Mouse (Mus musculus) kidney, embryonic 14.5 days (tissue): ENCODE measurements around the gene Tagap1. TPM values are rescaled to one million over a fixed set of nuclear protein-coding genes. Genes with fewer than 3 reads are reported as not detected.
A peak's percentile ranks its signal among the peaks of the same experiment; 100 is the strongest.
"Not testable (repeated sequence)": the region's sequence is repeated elsewhere in the genome, so short reads cannot be mapped to it uniquely, and the experiment has no call there.

Experiments
- ATAC-seq: fragments of 200-750 bp; cut with Nextera tagmentation; 2 replicates; pipeline ENCODE4 v1.8.0; 2017; ENCODE audit warnings: moderate number of reproducible peaks, mild to moderate bottlenecking, moderate TSS enrichment, moderate library complexity; ENCODE audit not compliant: low FRiP score, low TSS enrichment
- H3K27ac ChIP-seq: fragments of 300-500 bp; sonication (generic); 2 replicates; pipeline ENCODE4 v1.5.1; 2014; ENCODE audit warnings: low read depth, mild to moderate bottlenecking, low read length, moderate library complexity, mixed read lengths
- H3K27me3 ChIP-seq: fragments of 300-500 bp; sonication (generic); 2 replicates; pipeline ENCODE4 v1.6.1; 2014; ENCODE audit warnings: mild to moderate bottlenecking, low read length; ENCODE audit not compliant: control insufficient read depth, insufficient read depth
- H3K36me3 ChIP-seq: fragments of 300-500 bp; sonication (generic); 2 replicates; pipeline ENCODE4 v1.6.1; 2014; ENCODE audit warnings: low read length, mixed read lengths; ENCODE audit not compliant: control insufficient read depth, insufficient read depth
- H3K4me1 ChIP-seq: fragments of 300-500 bp; sonication (generic); 2 replicates; pipeline ENCODE4 v1.6.1; 2014; ENCODE audit warnings: low read length, mixed read lengths; ENCODE audit not compliant: control insufficient read depth, insufficient read depth
- H3K4me2 ChIP-seq: fragments of 300-500 bp; sonication (generic); replicated peaks from 2 replicates; pipeline ENCODE4 v1.6.1; 2014; ENCODE audit warnings: low read depth, mild to moderate bottlenecking, low read length
- H3K4me3 ChIP-seq: fragments of 300-500 bp; sonication (generic); 2 replicates; pipeline ENCODE4 v1.5.1; 2014; ENCODE audit warnings: mild to moderate bottlenecking, low read length
- H3K9ac ChIP-seq: fragments of 300-500 bp; sonication (generic); 2 replicates; pipeline ENCODE4 v1.6.1; 2014; ENCODE audit warnings: low read depth, mild to moderate bottlenecking, low read length, moderate library complexity
- H3K9me3 ChIP-seq: fragments of 300-500 bp; sonication (generic); 2 replicates; pipeline ENCODE4 v1.6.1; 2016; ENCODE audit warnings: low read length; ENCODE audit not compliant: control insufficient read depth
- WGBS: fragments of 180-500 bp; shearing (Covaris S2); extraction: QIAGEN DNeasy Blood & Tissue Kit; methylation state at CpG from one replicate; pipeline ENCODE4 v1.1.7; 2014; 5-methylcytosine and 5-hydroxymethylcytosine counted together
- polyA plus RNA-seq: library from polyadenylated mRNA; unstranded; fragments of >200 nt; fragmentation: Nextera tagmentation; extraction: Ambion mirVana; gene quantifications from 2 replicates; pipeline ENCODE4 v1.2.1, GENCODE M21; 2014

Gene Tagap1
- 59.9 and 80.2 TPM in 2 replicates for polyA plus RNA-seq

DNA sequence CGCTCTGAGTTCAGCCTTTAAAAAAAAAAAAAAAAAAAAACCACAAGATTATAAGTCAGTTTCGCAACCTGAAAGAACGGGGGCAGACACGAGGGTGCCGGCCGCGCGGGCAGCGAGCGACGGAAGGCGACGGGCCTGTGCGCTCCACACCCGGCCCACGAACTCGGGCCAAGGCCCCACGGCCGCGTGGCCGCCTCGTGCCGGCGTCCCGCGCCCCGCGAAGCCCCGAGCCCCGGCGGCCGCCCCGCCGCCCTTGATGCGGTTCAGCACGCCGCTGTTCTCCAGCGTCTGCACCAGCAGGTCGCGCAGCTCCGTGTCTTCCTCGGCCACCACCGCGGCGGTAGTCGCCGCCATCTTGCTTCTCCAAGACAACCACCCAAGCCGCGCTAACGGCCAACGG is at the start of gene Tagap1:
Tagap1 (minus strand) TSS at position 381 of the 400 bp plus-strand sequence.
- ATAC-seq, H3K27ac ChIP-seq, H3K9me3 ChIP-seq, H3K4me1 ChIP-seq, H3K36me3 ChIP-seq, H3K27me3 ChIP-seq: not testable (repeated sequence)
- Histone ChIP-seq H3K4me3 (peak within 1 kb of the TSS; percentile 44), H3K4me2 (peak within 1 kb of the TSS; percentile 36), H3K9ac (peak within 1 kb of the TSS; percentile 60)
- under 1% methylated on average over 37 of the region's 51 CpGs for WGBS

DNA sequence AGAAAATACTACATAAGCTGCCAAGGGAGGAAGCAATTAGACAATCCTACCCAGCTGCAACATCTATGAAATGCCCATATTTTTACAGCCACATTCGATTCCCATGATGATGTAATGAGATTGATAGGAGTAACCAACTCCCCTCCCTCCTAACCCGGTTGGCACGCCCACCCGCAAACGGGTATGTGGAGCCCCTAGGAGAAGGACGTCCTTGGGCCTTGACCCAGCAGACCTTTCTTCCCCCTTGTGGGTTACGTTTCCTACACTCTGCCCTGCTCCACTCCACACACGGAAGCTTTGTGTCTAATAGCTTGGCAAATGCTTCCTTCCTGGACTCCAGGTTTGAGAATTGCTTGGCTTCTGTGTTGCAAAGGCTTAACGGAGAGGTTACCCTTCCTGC is 48.9 kb upstream of the Tagap1 start:
- H3K9me3 ChIP-seq, H3K4me3 ChIP-seq, H3K27me3 ChIP-seq, H3K4me2 ChIP-seq, H3K27ac ChIP-seq, H3K36me3 ChIP-seq, H3K4me1 ChIP-seq, ATAC-seq, H3K9ac ChIP-seq: not testable (repeated sequence)
- 50% methylated on average over 4 of the region's 9 CpGs for WGBS

DNA sequence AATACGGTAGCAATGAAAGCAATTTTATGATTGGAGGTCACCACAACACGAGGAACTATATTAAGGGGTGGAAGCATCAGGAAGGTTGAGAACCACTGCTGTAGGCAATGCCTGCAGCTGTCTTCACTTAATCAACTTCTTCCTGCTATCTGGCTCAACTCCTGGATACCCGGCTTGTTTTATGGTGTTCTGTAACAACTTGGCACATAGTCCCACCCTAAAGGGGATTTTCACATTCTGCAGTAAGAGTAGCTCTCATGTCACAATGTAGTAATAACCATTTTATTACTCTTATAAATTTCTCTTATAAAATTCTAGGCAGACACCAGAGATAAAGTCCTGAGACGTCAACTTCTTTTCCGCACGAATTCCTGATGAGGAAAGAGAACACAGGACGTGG is 48.5 kb upstream of the Tagap1 start:
- not testable (repeated sequence) for H3K36me3 ChIP-seq, H3K4me1 ChIP-seq, H3K27ac ChIP-seq, H3K27me3 ChIP-seq, H3K4me2 ChIP-seq, H3K9me3 ChIP-seq, ATAC-seq, H3K4me3 ChIP-seq, H3K9ac ChIP-seq
- WGBS: no CpG with 5 or more reads among the region's 7 CpGs

DNA sequence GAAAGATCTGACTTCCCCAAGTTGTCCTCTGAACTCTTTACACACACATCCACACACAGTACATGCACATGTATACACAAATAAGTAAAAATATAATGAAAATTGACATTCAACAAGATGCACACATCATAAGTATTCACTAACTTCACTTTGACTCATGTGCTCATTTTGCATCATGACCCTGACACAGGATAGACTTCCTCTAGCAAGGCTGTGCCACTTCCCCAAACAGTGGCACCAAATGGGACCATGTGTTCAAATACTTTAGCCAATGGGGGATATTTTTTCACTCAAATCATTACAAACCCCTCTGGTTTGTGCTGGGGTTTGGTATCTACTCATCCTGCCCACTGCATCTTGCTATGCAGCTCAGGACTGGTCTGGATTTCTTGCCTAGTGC is 47.9 kb upstream of the Tagap1 start:
- ATAC-seq, H3K27ac ChIP-seq, H3K27me3 ChIP-seq, H3K4me1 ChIP-seq, H3K9me3 ChIP-seq, H3K4me2 ChIP-seq, H3K9ac ChIP-seq, H3K4me3 ChIP-seq, H3K36me3 ChIP-seq: not testable (repeated sequence)

DNA sequence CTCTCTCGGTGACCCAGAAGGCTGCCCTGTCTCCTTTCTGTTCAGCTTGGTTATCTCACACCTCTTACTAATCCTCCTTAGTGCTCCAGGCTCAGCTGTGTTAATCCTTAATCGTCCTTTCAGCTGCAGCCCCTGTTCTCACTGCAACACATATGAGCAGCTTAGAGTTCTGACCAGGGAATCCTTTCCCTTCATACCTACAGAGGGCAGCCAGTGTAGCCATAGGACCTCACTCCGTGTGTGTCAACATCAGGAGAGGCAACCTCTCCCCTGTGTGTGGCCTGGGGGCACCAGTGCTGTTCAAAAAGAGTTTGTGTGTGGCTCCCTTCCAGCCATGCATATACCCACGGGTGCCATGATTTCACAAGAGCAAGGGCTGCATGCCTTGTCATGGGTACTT is 44.7 kb upstream of the Tagap1 start:
- not testable (repeated sequence) for H3K4me3 ChIP-seq, H3K9ac ChIP-seq, H3K27ac ChIP-seq, H3K27me3 ChIP-seq, H3K36me3 ChIP-seq, H3K4me1 ChIP-seq, H3K9me3 ChIP-seq, H3K4me2 ChIP-seq, ATAC-seq
- 66% methylated on average over 3 of the region's 4 CpGs for WGBS

DNA sequence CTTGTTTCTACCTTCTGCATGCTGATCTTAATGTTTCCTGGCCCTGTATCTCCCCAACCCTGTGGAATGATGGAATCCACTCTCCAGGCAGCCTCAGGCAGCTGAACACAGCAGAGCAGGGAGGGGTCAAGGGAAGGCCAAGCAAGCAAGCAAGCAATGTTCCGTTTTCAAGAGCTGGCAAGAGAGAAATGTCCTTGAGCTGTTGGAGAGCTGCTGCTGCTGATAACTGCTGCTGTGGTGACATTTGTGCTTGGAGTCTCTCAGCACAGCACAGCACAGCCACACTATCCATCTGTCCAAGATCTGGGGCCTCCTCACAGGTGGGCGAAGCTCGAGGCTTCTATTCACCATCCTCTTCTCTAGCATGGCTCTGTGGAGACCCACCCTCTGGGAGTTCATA is 42.4 kb upstream of the Tagap1 start:
- H3K9me3 ChIP-seq, H3K4me1 ChIP-seq, H3K36me3 ChIP-seq, H3K9ac ChIP-seq, ATAC-seq, H3K4me3 ChIP-seq, H3K4me2 ChIP-seq, H3K27me3 ChIP-seq, H3K27ac ChIP-seq: not testable (repeated sequence)
- no CpG with 5 or more reads among the region's 3 CpGs for WGBS

DNA sequence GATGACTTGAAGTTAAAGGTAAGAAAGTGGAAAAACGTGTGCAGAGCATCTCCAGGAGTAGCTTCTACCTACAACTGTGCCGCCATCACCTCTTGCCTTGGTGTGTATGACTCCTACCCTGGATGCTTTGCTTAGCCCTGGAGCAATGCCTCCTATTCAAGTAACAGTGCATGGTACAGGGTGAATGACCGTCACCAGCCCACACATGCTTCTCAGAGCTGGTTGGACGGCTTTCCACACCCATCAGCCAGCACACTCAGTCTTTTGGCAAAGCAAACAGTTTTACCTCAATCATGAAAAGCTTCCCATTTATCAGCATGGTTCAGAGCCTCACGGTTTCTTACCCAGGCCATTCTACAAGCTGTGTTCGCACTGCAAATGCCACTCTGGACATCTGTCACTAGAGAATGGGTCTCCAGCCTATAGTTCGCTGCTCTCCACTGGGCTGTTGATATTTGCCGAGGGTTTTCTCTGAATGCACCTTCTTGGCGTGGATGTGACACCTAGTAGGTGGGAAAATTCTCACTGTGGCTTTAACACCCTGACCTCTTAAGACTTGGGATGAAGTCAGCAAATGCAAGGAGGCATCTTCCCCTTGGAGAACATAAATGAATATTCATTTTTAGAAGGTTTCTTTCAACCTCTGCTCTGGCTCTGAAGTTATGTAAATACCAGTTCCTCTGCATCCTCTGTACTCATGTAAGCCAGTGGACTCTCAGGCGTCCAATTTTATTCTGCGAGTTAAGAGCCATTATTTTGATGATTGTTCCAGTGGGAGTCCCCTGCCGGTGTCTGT is 41.0 kb upstream of the Tagap1 start:
- H3K9me3 ChIP-seq, H3K4me3 ChIP-seq, H3K27ac ChIP-seq, H3K4me1 ChIP-seq, H3K36me3 ChIP-seq, H3K4me2 ChIP-seq, H3K9ac ChIP-seq, ATAC-seq, H3K27me3 ChIP-seq: not testable (repeated sequence)
- WGBS: 51% methylated on average over 7 of the region's 12 CpGs

DNA sequence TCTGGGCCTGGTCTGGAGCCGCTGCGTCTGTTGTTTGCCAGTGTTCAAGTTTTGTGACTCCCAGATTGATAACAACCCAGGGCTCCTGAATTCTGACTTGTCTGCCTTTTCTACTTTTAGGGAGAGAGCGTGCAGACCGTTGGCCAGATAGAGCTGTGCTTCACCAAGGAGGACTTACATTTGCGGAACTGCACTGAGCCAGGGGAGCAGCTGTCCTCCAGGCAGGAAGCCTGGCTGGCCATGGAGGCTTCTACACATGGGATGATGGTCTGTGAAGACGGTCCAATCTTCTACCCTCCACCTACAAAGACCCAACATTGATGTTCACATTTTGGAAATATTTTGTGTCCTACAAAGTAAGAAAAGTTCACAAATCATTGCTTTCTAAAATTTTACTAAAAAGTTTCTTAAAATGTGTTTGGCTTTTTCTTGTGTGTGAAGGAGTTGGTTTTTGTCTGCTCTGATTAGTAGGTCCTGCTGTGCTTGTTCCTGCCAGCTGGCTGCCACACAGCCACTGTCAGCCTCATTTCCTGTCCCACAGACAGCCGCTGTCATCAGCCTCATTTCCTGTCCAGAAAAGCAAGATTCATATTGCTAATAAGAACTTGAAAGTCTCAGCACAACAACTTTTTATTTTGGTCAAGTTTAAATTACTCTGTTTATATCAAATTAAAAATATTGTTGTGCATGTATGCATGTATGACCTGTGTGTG is 37.0 kb upstream of the Tagap1 start:
- not testable (repeated sequence) for H3K4me1 ChIP-seq, H3K36me3 ChIP-seq, H3K27ac ChIP-seq, H3K4me3 ChIP-seq, H3K9ac ChIP-seq, H3K9me3 ChIP-seq, H3K4me2 ChIP-seq, ATAC-seq, H3K27me3 ChIP-seq
- WGBS: no CpG with 5 or more reads among the region's 7 CpGs

DNA sequence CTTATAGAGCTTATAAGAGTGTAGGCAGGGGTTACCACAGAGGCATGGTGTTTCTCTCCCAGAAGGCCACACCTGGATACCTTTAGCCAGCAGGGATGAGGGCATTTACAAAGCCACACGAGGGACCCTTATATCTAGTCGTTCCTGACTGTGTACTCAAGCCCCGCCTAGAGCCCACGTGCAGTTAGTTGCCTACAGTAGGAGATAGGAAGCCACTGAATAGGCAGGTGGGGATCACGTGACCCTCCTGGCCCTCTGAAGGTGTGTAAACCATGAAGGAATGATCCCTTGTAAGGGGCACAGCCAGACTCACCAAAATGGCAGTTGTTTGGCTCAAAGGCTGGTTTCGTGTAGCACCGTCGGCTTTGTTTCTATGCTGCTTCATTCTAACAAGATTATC is 35.9 kb upstream of the Tagap1 start:
- H3K4me3 ChIP-seq, H3K9ac ChIP-seq, H3K27me3 ChIP-seq, H3K4me1 ChIP-seq, ATAC-seq, H3K4me2 ChIP-seq, H3K9me3 ChIP-seq, H3K36me3 ChIP-seq, H3K27ac ChIP-seq: not testable (repeated sequence)
- WGBS: 89% methylated on average over 8 of the region's 8 CpGs
